16 mouse cellular contexts compared by ENCODE assay signal in the genomic region with DNA sequence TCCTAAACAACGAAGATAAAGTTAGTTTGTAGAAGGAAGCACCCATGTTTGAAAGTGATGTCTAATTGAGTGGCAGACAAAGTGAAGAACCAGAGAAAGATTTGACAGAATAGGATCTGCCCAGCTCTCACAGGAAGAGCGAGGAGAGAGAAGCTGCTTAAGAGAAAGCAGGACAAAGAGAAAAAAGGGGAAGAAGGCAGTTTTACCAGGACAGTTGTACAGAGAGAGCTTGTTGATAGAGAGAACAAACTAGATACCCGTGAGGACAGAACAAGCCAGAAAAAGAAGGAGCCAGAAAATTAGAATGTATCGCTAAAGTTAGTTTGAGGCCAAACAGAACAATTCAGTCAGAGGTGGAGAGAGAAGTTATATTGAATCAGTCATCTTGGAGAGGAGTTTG.
"Had no signal": no experiment of that assay in that cellular context is flagged by ENCODE, and none has a peak within 500 bp of the region (broad histone marks: within the 10 kb centered on the region; RNA-seq: fewer than 3 reads in every experiment).

No protein-coding gene starts in this region.

- ATAC-seq: lung, postnatal 0 days; midbrain, embryonic 15.5 days had no signal

- H3K4me2 ChIP-seq: limb, embryonic 13.5 days; lung, embryonic 14.5 days; midbrain, embryonic 12.5 days; midbrain, embryonic 15.5 days; neural tube, embryonic 13.5 days had no signal

- H3K9me3 ChIP-seq: limb, embryonic 10.5 days; limb, embryonic 13.5 days; midbrain, embryonic 12.5 days; midbrain, embryonic 15.5 days; neural tube, embryonic 13.5 days had no signal

- H3K27me3 ChIP-seq: limb, embryonic 13.5 days; midbrain, embryonic 12.5 days; midbrain, embryonic 15.5 days; neural tube, embryonic 13.5 days had no signal

- H3K4me3 ChIP-seq: layer of hippocampus, adult 2 months; limb, embryonic 10.5 days; limb, embryonic 13.5 days; midbrain, embryonic 12.5 days; midbrain, embryonic 15.5 days; myocyte; neural tube, embryonic 13.5 days had no signal

- H3K9ac ChIP-seq: limb, embryonic 13.5 days; lung, embryonic 14.5 days; midbrain, embryonic 12.5 days; midbrain, embryonic 15.5 days; neural tube, embryonic 13.5 days had no signal

- H3K27ac ChIP-seq: kidney, postnatal 0 days; layer of hippocampus, adult 2 months; limb, embryonic 10.5 days; limb, embryonic 13.5 days; macrophage; midbrain, embryonic 12.5 days; midbrain, embryonic 15.5 days; neural tube, embryonic 13.5 days had no signal

- DNase-seq: kidney, adult 2 months; kidney, postnatal 25 days; layer of hippocampus, adult 9-11 months; lung, embryonic 14.5 days; thymus, adult 18-20 months; thymus, postnatal 36 days had no signal
